Mouse (Mus musculus) CH12.LX (cell line): ENCODE measurements around the gene Daglb. TPM values are rescaled to one million over a fixed set of nuclear protein-coding genes. Genes with fewer than 3 reads are reported as not detected.

Experiments used
- DNase-seq: peaks from one replicate; pipeline ENCODE4 v3.0.0-alpha.2; 2013; ENCODE audit errors: extremely low read depth
- H3K27ac ChIP-seq: 2 replicates; pipeline ENCODE4 v1.5.1; 2012; ENCODE audit warnings: low read depth, mild to moderate bottlenecking, control low read depth, moderate library complexity; ENCODE audit not compliant: insufficient read depth
- H3K27me3 ChIP-seq: replicated peaks from 2 replicates; pipeline ENCODE3; 2012; ENCODE audit warnings: inconsistent platforms
- H3K36me3 ChIP-seq, 2 experiments: replicated peaks in 1 of 2; 2 replicates each; pipeline versions ENCODE3 to v1.6.1; 2012; ENCODE audit warnings: inconsistent platforms in 1 of 2, low read length in 1 of 2, mild to moderate bottlenecking in 1 of 2, mixed read lengths in 1 of 2, moderate library complexity in 1 of 2; ENCODE audit not compliant: control insufficient read depth in 1 of 2, insufficient read depth in 1 of 2
- H3K4me1 ChIP-seq, 2 experiments: 2 replicates each; pipeline ENCODE4 v1.6.1; 2012; ENCODE audit warnings: inconsistent platforms in 1 of 2, moderate library complexity in 1 of 2; ENCODE audit not compliant: insufficient read depth in 2 of 2, control insufficient read depth in 1 of 2
- H3K4me2 ChIP-seq: 2 replicates; pipeline ENCODE4 v1.6.1; 2012; ENCODE audit warnings: low read depth, mild to moderate bottlenecking, control low read depth; ENCODE audit not compliant: poor library complexity, insufficient read depth, severe bottlenecking
- H3K4me3 ChIP-seq, 3 experiments: fragments of 150-350 bp in 1 of 3; sonication (generic) in 1 of 3; replicated peaks in 1 of 3; 2 replicates each; pipeline versions ENCODE3 to v1.5.1; 2011 to 2012; ENCODE audit warnings: low read depth in 2 of 3, low read length in 2 of 3, mild to moderate bottlenecking in 2 of 3, moderate library complexity in 2 of 3, control low read depth in 1 of 3, improper control_type of control experiment in 1 of 3, inconsistent platforms in 1 of 3, mixed read lengths in 1 of 3; ENCODE audit not compliant: poor library complexity in 1 of 3
- H3K79me2 ChIP-seq: replicated peaks from 2 replicates; pipeline ENCODE4 v1.6.1; 2012; ENCODE audit warnings: mild to moderate bottlenecking, moderate library complexity; ENCODE audit not compliant: control insufficient read depth, poor library complexity, insufficient read depth, severe bottlenecking; ENCODE audit errors: extremely low read depth
- H3K9ac ChIP-seq: 2 replicates; pipeline ENCODE4 v1.6.1; 2012; ENCODE audit warnings: low read depth, mild to moderate bottlenecking, control low read depth, moderate library complexity; ENCODE audit not compliant: insufficient read depth
- H3K9me3 ChIP-seq: replicated peaks from 2 replicates; pipeline ENCODE3; 2012; ENCODE audit warnings: low read length, inconsistent platforms, mixed read lengths
- BHLHE40 ChIP-seq: IDR thresholded peaks from 2 replicates; pipeline ENCODE4 v1.6.1; 2011; ENCODE audit warnings: mild to moderate bottlenecking, low read depth, low read length, improper control_type of control experiment
- CHD2 ChIP-seq: IDR thresholded peaks from 2 replicates; pipeline ENCODE4 v1.6.1; 2011; ENCODE audit warnings: low read length, improper control_type of control experiment
- E2F4 ChIP-seq: IDR thresholded peaks from 2 replicates; pipeline ENCODE4 v1.6.1; 2011; ENCODE audit warnings: low read depth, low read length, improper control_type of control experiment; ENCODE audit not compliant: insufficient replicate concordance
- ELF1 ChIP-seq: IDR thresholded peaks from 2 replicates; pipeline ENCODE4 v1.6.1; 2014; ENCODE audit warnings: low read depth, mild to moderate bottlenecking, inconsistent platforms, low read length, improper control_type of control experiment
- ETS1 ChIP-seq: conservative IDR thresholded peaks from 2 replicates; pipeline ENCODE4 v1.6.1; 2012; ENCODE audit warnings: low read depth, mild to moderate bottlenecking, inconsistent platforms, low read length, improper control_type of control experiment, moderate library complexity
- GABPA ChIP-seq: IDR thresholded peaks from 2 replicates; pipeline ENCODE4 v1.6.1; 2012; ENCODE audit warnings: low read depth, low read length, improper control_type of control experiment, inconsistent platforms; ENCODE audit not compliant: insufficient replicate concordance
- HCFC1 ChIP-seq: IDR thresholded peaks from 2 replicates; pipeline ENCODE4 v1.6.1; 2012; ENCODE audit warnings: low read depth, mild to moderate bottlenecking, inconsistent platforms, low read length, improper control_type of control experiment
- JUN ChIP-seq: IDR thresholded peaks from 2 replicates; pipeline ENCODE4 v1.6.1; 2011; ENCODE audit warnings: low read depth, mild to moderate bottlenecking, low read length, improper control_type of control experiment, moderate library complexity; ENCODE audit not compliant: insufficient read depth
- MAX ChIP-seq: IDR thresholded peaks from 2 replicates; pipeline ENCODE4 v1.6.1; 2011; ENCODE audit warnings: low read length, improper control_type of control experiment
- MAZ ChIP-seq: IDR thresholded peaks from 2 replicates; pipeline ENCODE4 v1.6.1; 2012; ENCODE audit warnings: low read depth, mild to moderate bottlenecking, inconsistent platforms, low read length, improper control_type of control experiment, moderate library complexity
- MYC ChIP-seq: IDR thresholded peaks from 2 replicates; pipeline ENCODE4 v1.6.1; 2011; ENCODE audit warnings: low read depth, mild to moderate bottlenecking, improper control_type of control experiment, low read length
- NELFE ChIP-seq: IDR thresholded peaks from 2 replicates; pipeline ENCODE4 v1.6.1; 2011; ENCODE audit warnings: low read depth, low read length, improper control_type of control experiment
- NRF1 ChIP-seq: IDR thresholded peaks from 2 replicates; pipeline ENCODE4 v1.6.1; 2014; ENCODE audit warnings: low read depth, mild to moderate bottlenecking, inconsistent platforms, low read length, improper control_type of control experiment, moderate library complexity
- POLR2A ChIP-seq: IDR thresholded peaks from 2 replicates; pipeline ENCODE4 v1.6.1; 2011; ENCODE audit warnings: low read depth, mild to moderate bottlenecking, improper control_type of control experiment, low read length
- POLR2AphosphoS2 ChIP-seq: IDR thresholded peaks from 2 replicates; pipeline ENCODE4 v1.6.1; 2011; ENCODE audit warnings: low read depth, low read length, improper control_type of control experiment
- RAD21 ChIP-seq: IDR thresholded peaks from 2 replicates; pipeline ENCODE4 v1.6.1; 2011; ENCODE audit warnings: low read depth, mild to moderate bottlenecking, low read length, improper control_type of control experiment, moderate library complexity
- TBP ChIP-seq: conservative IDR thresholded peaks from 2 replicates; pipeline ENCODE4 v1.6.1; 2011; ENCODE audit warnings: low read depth, low read length, improper control_type of control experiment
- UBTF ChIP-seq: IDR thresholded peaks from 2 replicates; pipeline ENCODE4 v1.6.1; 2012; ENCODE audit warnings: low read depth, mild to moderate bottlenecking, inconsistent platforms, low read length, improper control_type of control experiment, moderate library complexity
- USF1 ChIP-seq: IDR thresholded peaks from 2 replicates; pipeline ENCODE4 v1.6.1; 2014; ENCODE audit warnings: low read depth, mild to moderate bottlenecking, inconsistent platforms, low read length, improper control_type of control experiment
- ZC3H11A ChIP-seq: IDR thresholded peaks from 2 replicates; pipeline ENCODE4 v1.6.1; 2012; ENCODE audit warnings: low read depth, mild to moderate bottlenecking, inconsistent platforms, low read length, improper control_type of control experiment
- ZKSCAN1 ChIP-seq: IDR thresholded peaks from 2 replicates; pipeline ENCODE4 v1.6.1; 2012; ENCODE audit warnings: low read depth, inconsistent platforms, low read length, improper control_type of control experiment, borderline replicate concordance
- ZMIZ1 ChIP-seq: IDR thresholded peaks from 2 replicates; pipeline ENCODE4 v1.6.1; 2012; ENCODE audit warnings: low read depth, mild to moderate bottlenecking, inconsistent platforms, low read length, improper control_type of control experiment
- ZNF384 ChIP-seq: IDR thresholded peaks from 2 replicates; pipeline ENCODE4 v1.6.1; 2012; ENCODE audit warnings: low read depth, low read length, improper control_type of control experiment, inconsistent platforms
- dilution Hi-C: fragments of 300-500 bp; cut with MboI; formaldehyde crosslinking; loops from 2 replicates; pipeline ENCODE4 v1.14.3; 2020; ENCODE audit warnings: low sequenced_read_pairs; ENCODE audit not compliant: extremely low pct_unique_long_range_greater_than_20kb, extremely low pct_ligation_motif_present
- in situ Hi-C: fragments of 300-500 bp; cut with MboI; formaldehyde crosslinking; loops from 3 replicates; pipeline ENCODE4 v1.14.3; 2019; ENCODE audit warnings: low sequenced_read_pairs, low pct_ligation_motif_present, low pct_unique_long_range_greater_than_20kb, mixed read lengths
- polyA plus RNA-seq: library from polyadenylated mRNA; unstranded; fragments of >175 nt; gene quantifications from 2 replicates; pipeline ENCODE4 v1.2.1, GENCODE M21; 2012; ENCODE audit warnings: low read depth; ENCODE audit not compliant: insufficient read length
- total RNA-seq, 2 experiments: library from RNA; depleted of rRNA; stranded (reverse); fragments of 300-350 nt in 1 of 2; fragments of >200 nt in 1 of 2; gene quantifications; 2 replicates each; pipeline ENCODE4 v1.2.3; 2012 to 2014

Daglb gene
- total and polyA plus RNA-seq, 3 experiments = 10.4 to 11.9 (median 11.4) TPM

GRCm38 (mm10) chr5:143518045-143518591 lies 53.7 kb downstream of the Daglb start:
- dilution Hi-C loops (no loop called here), in situ Hi-C loops (no loop called here)
- H3K4me3 ChIP-seq = no peak overlapping the region
- H3K4me1 ChIP-seq = peaks cover 3 to 21% of the 10 kb centered on the region in 2 experiments; a peak in 3 of 4 replicates
- H3K4me2 ChIP-seq = no peak overlapping the region
- H3K27me3 ChIP-seq = no peaks in the 10 kb centered on the region
- peak; percentile 34 for DNase-seq
- no peak for TF ChIP-seq E2F4
- no peak for TF ChIP-seq UBTF
- peaks cover 68% of the 10 kb centered on the region for H3K79me2 ChIP-seq
- no peak overlapping the region for H3K27ac ChIP-seq
- H3K9me3 ChIP-seq = no peaks in the 10 kb centered on the region
- H3K9ac ChIP-seq = no peak overlapping the region
- H3K36me3 ChIP-seq = peaks cover 45 to 84% of the 10 kb centered on the region in 2 experiments

DNA sequence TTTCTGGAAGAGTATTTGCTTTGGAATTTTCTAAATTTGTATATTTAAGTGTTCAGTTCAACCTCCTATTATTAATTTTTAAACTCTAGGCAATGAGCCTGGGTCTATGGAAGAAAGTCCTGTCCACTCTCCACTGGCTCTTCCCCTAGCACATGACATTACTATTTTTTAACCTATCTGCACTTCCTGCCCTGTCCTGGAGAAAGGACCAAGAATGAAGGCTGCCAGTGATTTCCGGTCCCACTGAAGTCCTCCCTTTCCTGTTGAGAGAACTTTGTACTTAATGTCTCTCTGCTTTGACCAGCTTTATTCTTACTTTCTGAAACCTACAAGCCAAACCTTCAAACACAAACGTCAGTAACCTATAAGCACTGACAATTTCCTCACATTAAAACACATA lies 56.0 kb downstream of the Daglb start:
- H3K4me3 ChIP-seq = no peak overlapping the region

DNA sequence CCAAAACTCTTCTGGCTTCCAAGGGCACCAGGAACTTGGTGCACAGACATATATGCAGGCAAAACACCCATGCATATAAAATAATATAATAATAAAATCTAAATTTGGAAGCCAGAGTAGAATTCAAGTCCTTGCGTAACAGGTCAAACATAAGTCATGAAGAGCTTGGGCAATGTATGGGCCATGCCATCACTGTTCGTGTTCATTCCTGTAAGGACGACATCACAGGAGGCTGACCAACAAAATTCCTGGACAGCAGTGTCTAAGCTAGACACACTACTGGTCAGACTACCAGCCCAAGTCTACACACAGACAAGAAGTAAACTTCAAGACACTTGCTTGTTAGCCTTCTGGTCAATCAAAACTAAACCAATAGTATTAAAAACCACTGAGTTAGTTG lies 58.5 kb downstream of the Daglb start:
- TF ChIP-seq ZMIZ1 (no peak), NELFE (no peak), MYC (no peak), BHLHE40 (no peak), ZNF384 (no peak), MAX (no peak), ELF1 (no peak), HCFC1 (no peak), ZKSCAN1 (no peak), ZC3H11A (no peak), USF1 (no peak), RAD21 (no peak), POLR2AphosphoS2 (no peak), CHD2 (no peak), POLR2A (no peak)
- TF ChIP-seq, all 38 proteins: peak for 0
- peaks cover 8 to 62% of the 10 kb centered on the region in 2 experiments for H3K36me3 ChIP-seq
- no peak overlapping the region for H3K27ac ChIP-seq
- H3K79me2 ChIP-seq = peaks cover 97% of the 10 kb centered on the region
- no peaks in the 10 kb centered on the region for H3K27me3 ChIP-seq
- dilution Hi-C loops = no loop called here
- no peak overlapping the region for H3K4me3 ChIP-seq
- no peak for DNase-seq
- in situ Hi-C loops = no loop called here
- no peak overlapping the region for H3K9ac ChIP-seq
- H3K4me1 ChIP-seq = peaks cover 12 to 47% of the 10 kb centered on the region in 2 experiments
- no peaks in the 10 kb centered on the region for H3K9me3 ChIP-seq
- H3K4me2 ChIP-seq = no peak overlapping the region

More for the DNA sequence above, 56.0 kb downstream of the Daglb start:
- DNase-seq = no peak
- Histone ChIP-seq H3K27me3 (no peaks in the 10 kb centered on the region), H3K4me2 (no peak overlapping the region), H3K4me1 (peaks cover 11 to 37% of the 10 kb centered on the region in 2 experiments), H3K36me3 (peaks cover 25 to 80% of the 10 kb centered on the region in 2 experiments)
- in situ Hi-C loops = no loop called here
- TF ChIP-seq MAZ (no peak), NRF1 (no peak), HCFC1 (no peak), RAD21 (no peak), POLR2AphosphoS2 (no peak), JUN (no peak), GABPA (no peak), ETS1 (no peak), ZC3H11A (no peak), TBP (no peak)
- TF ChIP-seq, all 38 proteins: peak for 0
- no peak overlapping the region for H3K9ac ChIP-seq
- peaks cover 80% of the 10 kb centered on the region for H3K79me2 ChIP-seq
- dilution Hi-C loops = no loop called here
- no peak overlapping the region for H3K27ac ChIP-seq
- H3K9me3 ChIP-seq = no peaks in the 10 kb centered on the region
